Mouse (Mus musculus) thymus, adult 2 months (tissue): ENCODE results near the gene Mmrn1. TPM values are rescaled to one million over a fixed set of nuclear protein-coding genes. Genes with fewer than 3 reads are reported as not detected.

Experiments used
- DNase-seq: peaks from one replicate; pipeline ENCODE4 v3.0.0; 2021
- H3K27ac ChIP-seq: fragments of 200-500 bp; 2 replicates; pipeline ENCODE4 v1.5.1; 2012; ENCODE audit warnings: low read length, control low read depth; ENCODE audit not compliant: control insufficient read depth, insufficient read depth
- H3K27me3 ChIP-seq: fragments of 200-500 bp; 2 replicates; pipeline ENCODE4 v1.6.1; 2012; ENCODE audit warnings: mild to moderate bottlenecking, low read length, moderate library complexity, mixed read lengths; ENCODE audit not compliant: control insufficient read depth, insufficient read depth
- H3K36me3 ChIP-seq: fragments of 200-500 bp; 2 replicates; pipeline ENCODE4 v1.6.1; 2012; ENCODE audit warnings: mild to moderate bottlenecking, low read length, moderate library complexity; ENCODE audit not compliant: control insufficient read depth, insufficient read depth
- H3K4me1 ChIP-seq: fragments of 200-500 bp; replicated peaks from 2 replicates; pipeline ENCODE4 v1.6.1; 2012; ENCODE audit warnings: low read length; ENCODE audit not compliant: control insufficient read depth, insufficient read depth
- H3K4me3 ChIP-seq: fragments of 200-500 bp; 2 replicates; pipeline ENCODE4 v1.5.1; 2012; ENCODE audit warnings: mild to moderate bottlenecking, low read length, control low read depth, moderate library complexity; ENCODE audit not compliant: control insufficient read depth, insufficient read depth
- CTCF ChIP-seq: fragments of 200-500 bp; IDR thresholded peaks from 2 replicates; pipeline ENCODE4 v1.5.1; 2012; ENCODE audit warnings: mild to moderate bottlenecking, control low read depth, low read length, moderate library complexity, borderline replicate concordance; ENCODE audit not compliant: control insufficient read depth, poor library complexity, insufficient read depth; ENCODE audit errors: extremely low read depth
- POLR2A ChIP-seq: fragments of 200-500 bp; IDR thresholded peaks from 2 replicates; pipeline ENCODE4 v1.6.1; 2012; ENCODE audit warnings: mild to moderate bottlenecking, low read length, control low read depth, moderate library complexity; ENCODE audit not compliant: control insufficient read depth, poor library complexity, insufficient read depth; ENCODE audit errors: extremely low read depth
- WGBS: fragments of 180-500 bp; shearing (Covaris S2); methylation state at CpG from one replicate; pipeline ENCODE4 v1.1.7; 2018; 5-methylcytosine and 5-hydroxymethylcytosine counted together
- polyA plus RNA-seq: library from polyadenylated mRNA; depleted of rRNA; stranded (reverse); fragments of >200 nt; gene quantifications from 2 replicates; pipeline ENCODE4 v1.2.3, GENCODE M21; 2012

Gene Mmrn1
- polyA plus RNA-seq, 1 experiment: 0.13 TPM

DNA sequence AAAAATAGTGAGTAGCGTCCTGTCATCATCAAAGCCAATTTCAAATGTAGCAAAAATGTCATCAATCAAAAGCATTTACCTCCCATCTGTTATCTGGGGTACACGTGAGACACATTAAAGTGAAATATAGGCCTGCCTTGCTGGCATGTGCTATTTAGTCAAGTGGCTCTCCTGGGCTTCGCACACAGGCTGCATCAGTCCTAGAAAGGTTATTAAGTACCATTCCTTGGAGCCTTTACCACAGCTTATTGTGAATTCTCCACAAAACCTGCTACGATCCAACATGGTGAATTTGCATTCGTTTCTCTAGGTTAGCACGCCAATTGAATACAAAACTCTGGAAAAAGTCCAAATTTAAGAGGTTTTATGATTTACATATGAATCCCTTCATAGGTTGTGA, 70.8 kb downstream of the Mmrn1 start:
- Histone ChIP-seq H3K4me3 (no peak overlapping the region), H3K36me3 (no peaks in the 10 kb centered on the region), H3K4me1 (no peaks in the 10 kb centered on the region), H3K27ac (no peak overlapping the region), H3K27me3 (no peaks in the 10 kb centered on the region)
- WGBS: 93% methylated on average over 6 of the region's 6 CpGs
- DNase-seq: no peak
- no peak for TF ChIP-seq POLR2A
- no peak for TF ChIP-seq CTCF

DNA sequence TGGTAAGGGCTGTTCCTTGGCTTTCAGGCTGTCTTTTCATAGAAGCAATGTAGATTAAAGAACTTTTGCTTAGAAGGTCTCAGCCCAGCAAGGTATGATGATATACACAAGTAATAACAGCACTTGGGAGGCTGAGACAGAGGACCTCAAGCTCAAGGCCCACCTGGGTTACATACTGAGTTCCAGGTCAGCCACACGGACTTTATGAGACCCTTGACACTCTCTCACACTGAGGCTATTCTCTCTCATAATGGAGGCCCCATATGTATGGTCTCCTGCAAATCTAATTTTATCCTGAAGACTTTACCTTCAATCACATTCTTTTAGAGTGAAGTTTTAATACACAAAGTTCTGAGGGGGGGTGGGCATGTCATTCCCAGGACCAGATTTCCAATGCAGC, 71.6 kb downstream of the Mmrn1 start:
- Histone ChIP-seq H3K4me1 (no peaks in the 10 kb centered on the region), H3K27me3 (no peaks in the 10 kb centered on the region), H3K36me3 (no peaks in the 10 kb centered on the region), H3K27ac (no peak overlapping the region), H3K4me3 (no peak overlapping the region)
- no peak for DNase-seq
- 97% methylated on average over 1 of the region's 1 CpGs for WGBS
- TF ChIP-seq POLR2A (no peak), CTCF (no peak)

DNA sequence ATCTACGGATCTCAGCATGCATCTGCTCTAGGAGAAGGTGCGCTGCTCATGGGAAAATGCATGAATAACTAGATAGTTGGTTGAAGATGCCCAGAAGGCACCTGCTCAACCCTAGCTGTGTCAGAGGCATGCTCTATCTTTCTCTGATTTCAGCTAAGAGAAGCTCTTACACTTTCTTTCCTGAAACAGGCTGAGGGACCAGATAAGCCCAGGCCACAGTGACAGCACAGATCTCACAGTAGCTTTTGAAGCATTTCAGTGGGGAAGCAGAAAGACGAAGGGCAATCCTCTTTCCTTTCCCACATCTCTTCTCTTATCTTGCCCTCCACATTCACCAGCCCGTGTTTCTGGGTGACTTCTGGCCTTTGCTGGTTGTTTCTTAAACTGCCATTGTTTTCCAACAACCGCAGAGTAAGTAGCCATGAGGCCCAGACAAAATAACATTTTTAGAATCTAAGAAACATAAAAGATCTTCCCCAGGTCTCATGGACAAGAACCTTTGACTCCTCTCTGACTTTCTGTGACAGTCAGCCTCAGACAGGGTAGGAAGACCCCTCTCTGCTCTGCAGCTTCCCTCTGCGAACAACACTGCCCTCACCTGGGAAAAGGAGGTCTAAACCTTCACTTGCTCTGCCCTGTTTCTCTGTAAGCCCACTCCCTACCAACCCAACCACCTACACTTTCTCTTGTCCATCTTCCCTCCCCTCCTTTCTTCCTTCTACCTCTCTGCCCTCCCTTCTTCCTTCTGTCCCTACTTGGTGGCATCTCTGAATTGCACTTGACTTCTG, 76.4 kb downstream of the Mmrn1 start:
- 84% methylated on average over 6 of the region's 6 CpGs for WGBS
- H3K27ac ChIP-seq: no peak overlapping the region
- no peaks in the 10 kb centered on the region for H3K4me1 ChIP-seq
- H3K4me3 ChIP-seq: no peak overlapping the region
- no peak for DNase-seq
- H3K36me3 ChIP-seq: no peaks in the 10 kb centered on the region
- H3K27me3 ChIP-seq: no peaks in the 10 kb centered on the region
- TF ChIP-seq POLR2A (no peak), CTCF (no peak)

DNA sequence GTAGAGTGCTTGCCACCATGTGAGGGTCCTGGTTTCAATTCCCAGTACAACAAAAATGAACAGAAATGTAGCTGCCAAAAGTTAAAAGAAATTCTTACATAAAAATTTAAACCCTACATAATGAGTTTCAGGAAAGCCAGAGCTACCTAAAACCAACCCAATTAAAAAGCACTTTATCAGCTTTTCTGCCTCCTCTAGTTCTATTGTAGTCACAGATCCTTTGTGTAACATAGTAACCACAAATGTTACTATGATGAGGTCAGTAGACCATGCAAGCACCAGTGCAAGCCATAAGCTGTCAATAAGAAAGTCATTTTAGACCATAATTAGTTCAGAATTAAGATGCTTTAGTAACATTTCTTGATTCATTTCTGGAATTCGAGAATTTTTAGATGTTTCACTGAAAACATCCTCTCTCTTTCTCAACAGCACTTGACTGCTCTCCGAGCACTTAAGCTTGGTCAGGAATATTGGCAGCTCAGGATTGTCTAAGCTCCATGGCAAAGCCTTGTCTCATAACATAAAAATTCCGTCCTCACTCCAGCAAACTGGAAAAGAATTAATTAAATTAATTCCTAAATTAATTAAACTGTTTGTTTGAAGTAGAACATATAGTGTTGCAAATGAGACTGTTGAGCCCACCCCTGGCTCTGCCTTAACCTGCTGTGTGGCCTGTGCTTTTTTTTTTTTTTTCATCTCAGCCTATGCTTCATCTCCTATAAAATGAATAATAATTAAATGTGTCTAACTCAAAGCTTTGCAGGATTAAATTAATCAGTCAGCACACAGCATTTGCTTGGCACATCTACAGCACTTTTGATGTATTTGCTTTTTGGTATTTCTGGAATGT, 79.4 kb downstream of the Mmrn1 start:
- TF ChIP-seq POLR2A (no peak), CTCF (no peak)
- Histone ChIP-seq H3K36me3 (no peaks in the 10 kb centered on the region), H3K27me3 (no peaks in the 10 kb centered on the region), H3K4me3 (no peak overlapping the region), H3K4me1 (no peaks in the 10 kb centered on the region), H3K27ac (no peak overlapping the region)
- DNase-seq: no peak
- WGBS: 86% methylated on average over 3 of the region's 3 CpGs

DNA sequence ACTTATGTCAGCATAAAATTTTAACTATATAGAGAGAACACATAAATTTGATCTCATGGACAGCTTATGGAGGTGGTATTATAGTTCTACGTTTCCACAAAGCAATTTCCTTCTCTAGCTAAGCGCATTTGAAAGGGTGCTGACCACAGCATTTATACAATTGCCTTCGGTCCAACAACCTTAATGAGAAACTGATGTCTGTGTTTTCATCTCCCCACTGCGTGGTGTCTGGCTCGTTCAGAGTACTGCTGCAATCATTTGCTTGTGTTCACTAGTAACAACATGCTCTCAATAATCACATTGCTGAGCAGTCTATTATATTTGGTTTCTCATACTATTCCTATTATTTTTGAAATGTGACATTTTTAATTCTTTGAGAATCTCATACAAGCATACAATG, 89.0 kb downstream of the Mmrn1 start:
- DNase-seq: no peak
- no peak overlapping the region for H3K4me3 ChIP-seq
- H3K27ac ChIP-seq: no peak overlapping the region

DNA sequence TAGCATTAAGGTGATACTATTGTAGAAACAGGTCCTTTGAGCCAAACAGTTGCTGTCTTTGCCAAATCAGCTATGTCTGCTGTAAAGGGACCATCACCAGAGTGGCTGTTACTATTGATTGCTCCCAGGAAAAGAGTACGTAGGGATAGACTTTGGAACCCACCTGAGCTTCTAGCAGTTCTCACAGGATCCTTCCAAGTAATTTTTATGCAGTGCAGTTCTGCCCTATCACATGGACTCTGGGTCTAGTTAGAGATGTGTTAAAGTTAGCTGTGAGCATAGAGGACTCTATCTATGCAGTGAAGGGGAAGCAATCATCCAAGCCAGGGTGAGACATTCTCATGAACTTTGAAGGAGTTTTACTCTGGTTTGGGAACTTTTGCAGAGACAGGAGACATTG, 94.9 kb downstream of the Mmrn1 start:
- TF ChIP-seq POLR2A (no peak), CTCF (no peak)
- Histone ChIP-seq H3K27me3 (no peaks in the 10 kb centered on the region), H3K36me3 (no peaks in the 10 kb centered on the region), H3K4me1 (no peaks in the 10 kb centered on the region), H3K27ac (no peak overlapping the region), H3K4me3 (no peak overlapping the region)
- DNase-seq: no peak
- WGBS: 96% methylated on average over 1 of the region's 1 CpGs

More for the DNA sequence above, 89.0 kb downstream of the Mmrn1 start:
- no peaks in the 10 kb centered on the region for H3K27me3 ChIP-seq
- TF ChIP-seq POLR2A (no peak), CTCF (no peak)
- H3K36me3 ChIP-seq: no peaks in the 10 kb centered on the region
- 93% methylated on average over 5 of the region's 5 CpGs for WGBS
- H3K4me1 ChIP-seq: no peaks in the 10 kb centered on the region

DNA sequence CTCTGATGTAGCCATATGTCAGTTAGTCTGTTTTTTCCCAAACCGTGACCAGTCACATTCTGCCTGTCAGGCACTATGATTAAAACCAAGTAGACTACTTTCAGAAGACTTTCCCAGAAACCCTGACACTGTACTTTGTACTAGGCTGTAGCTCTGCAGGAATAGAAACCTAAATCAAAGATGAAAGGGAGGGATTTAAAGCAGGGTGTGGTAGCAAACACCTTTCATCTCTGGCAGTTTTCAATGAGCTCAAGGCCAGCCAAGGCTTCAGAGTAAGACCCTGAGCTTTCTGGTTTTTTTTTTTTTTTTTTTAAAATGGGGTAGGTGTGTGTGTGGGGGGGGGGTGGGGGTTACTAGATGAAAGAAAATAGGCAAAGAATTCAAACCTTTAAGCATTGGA, 96.2 kb downstream of the Mmrn1 start:
- 96% methylated on average over 1 of the region's 1 CpGs for WGBS

More for the DNA sequence above, 96.2 kb downstream of the Mmrn1 start:
- no peak for DNase-seq
- no peak overlapping the region for H3K4me3 ChIP-seq
- no peak overlapping the region for H3K27ac ChIP-seq
- H3K4me1 ChIP-seq: no peaks in the 10 kb centered on the region
- H3K27me3 ChIP-seq: no peaks in the 10 kb centered on the region
- no peaks in the 10 kb centered on the region for H3K36me3 ChIP-seq
- TF ChIP-seq POLR2A (no peak), CTCF (no peak)
